Mouse (Mus musculus) liver, postnatal 0 days (tissue): ENCODE results near the gene Pcsk6.

Experiments used
- CTCF ChIP-seq: sonication (generic); IDR thresholded peaks from 2 replicates; pipeline ENCODE4 v1.5.1; 2016; ENCODE audit warnings: antibody characterized with exemption, low read depth
- EP300 ChIP-seq: IDR thresholded peaks from 2 replicates; pipeline ENCODE4 v1.6.1; 2016; ENCODE audit warnings: antibody characterized with exemption, low read depth, mild to moderate bottlenecking

GRCm38 (mm10) chr7:65913088-65913610 is 51.6 kb downstream of the Pcsk6 start:
- TF ChIP-seq CTCF (no peak), EP300 (no peak)
